Mouse (Mus musculus): ENCODE data around the gene Psmb10. TPM values are rescaled to one million over a fixed set of nuclear protein-coding genes. Genes with fewer than 3 reads are reported as not detected.

Psmb10 gene
- total RNA-seq, 2 experiments from 2014 or later, result 38.9 to 150 TPM

GRCm38 (mm10) chr8:105942542-105942941 lies 4.3 kb upstream of the Psmb10 start:
- ATAC-seq (replicated peaks; ENCODE audit: low FRiP score, low TSS enrichment, poor library complexity, severe bottlenecking), result no peak

- no peak for ATAC-seq (replicated peaks; ENCODE audit: low FRiP score, low TSS enrichment, poor library complexity, severe bottlenecking)
Observed at GRCm38 (mm10) chr8:105942026-105942425, 3.8 kb upstream of the Psmb10 start.

GRCm38 (mm10) chr8:105937496-105938305 lies 543 bp downstream of the Psmb10 start:
- peak; percentile 27 for ATAC-seq (replicated peaks; ENCODE audit: low FRiP score, low TSS enrichment, poor library complexity, severe bottlenecking)

GRCm38 (mm10) chr8:105936866-105937475 lies 1.3 kb downstream of the Psmb10 start:
- peak; percentile 78 for ATAC-seq (replicated peaks; ENCODE audit: low FRiP score, low TSS enrichment, poor library complexity, severe bottlenecking)

- ATAC-seq (replicated peaks; ENCODE audit: low FRiP score, low TSS enrichment, poor library complexity, severe bottlenecking), result no peak
Observed at GRCm38 (mm10) chr8:105935863-105936603, 2.2 kb downstream of the Psmb10 start.

GRCm38 (mm10) chr8:105935105-105935504 lies 3.1 kb downstream of the Psmb10 start:
- no peak for ATAC-seq (replicated peaks; ENCODE audit: low FRiP score, low TSS enrichment, poor library complexity, severe bottlenecking)

GRCm38 (mm10) chr8:105933762-105934161 lies 4.5 kb downstream of the Psmb10 start, which contains the start of gene Ctrl:
Gene Ctrl, minus strand, starts transcription at chr8:105933862.
- no peak for ATAC-seq (replicated peaks; ENCODE audit: low FRiP score, low TSS enrichment, poor library complexity, severe bottlenecking)

GRCm38 (mm10) chr8:105932525-105932924 lies 5.7 kb downstream of the Psmb10 start:
- ATAC-seq (replicated peaks; ENCODE audit: low FRiP score, low TSS enrichment, poor library complexity, severe bottlenecking), result no peak

GRCm38 (mm10) chr8:105931271-105931670 lies 7.0 kb downstream of the Psmb10 start:
- ATAC-seq (replicated peaks; ENCODE audit: low FRiP score, low TSS enrichment, poor library complexity, severe bottlenecking), result no peak

GRCm38 (mm10) chr8:105930602-105931001 lies 7.6 kb downstream of the Psmb10 start:
- peak; percentile 70 for ATAC-seq (replicated peaks; ENCODE audit: low FRiP score, low TSS enrichment, poor library complexity, severe bottlenecking)

GRCm38 (mm10) chr8:105925123-105925522 lies 13.1 kb downstream of the Psmb10 start:
- ATAC-seq (replicated peaks; ENCODE audit: low FRiP score, low TSS enrichment, poor library complexity, severe bottlenecking), result no peak

GRCm38 (mm10) chr8:105919390-105919789 lies 18.9 kb downstream of the Psmb10 start:
- ATAC-seq (replicated peaks; ENCODE audit: low FRiP score, low TSS enrichment, poor library complexity, severe bottlenecking), result no peak

- ATAC-seq (replicated peaks; ENCODE audit: low FRiP score, low TSS enrichment, poor library complexity, severe bottlenecking), result peak; percentile 86
Observed at GRCm38 (mm10) chr8:105900941-105901616, 37.2 kb downstream of the Psmb10 start.

- peak; percentile 90 for ATAC-seq (replicated peaks; ENCODE audit: low FRiP score, low TSS enrichment, poor library complexity, severe bottlenecking)
Observed at GRCm38 (mm10) chr8:105900180-105900940, 37.9 kb downstream of the Psmb10 start, which contains the start of gene Pskh1. Gene Pskh1, plus strand, starts transcription at chr8:105900441.

- ATAC-seq (replicated peaks; ENCODE audit: low FRiP score, low TSS enrichment, poor library complexity, severe bottlenecking), result no peak
Observed at GRCm38 (mm10) chr8:105897801-105898480, 40.3 kb downstream of the Psmb10 start.

GRCm38 (mm10) chr8:105893339-105893738 lies 44.9 kb downstream of the Psmb10 start, which contains the start of gene Nrn1l:
Gene Nrn1l, plus strand, starts transcription at chr8:105893567.
- peak; percentile 66 for ATAC-seq (replicated peaks; ENCODE audit: low FRiP score, low TSS enrichment, poor library complexity, severe bottlenecking)

- 0 out of 2 replicates have a peak, but pooled peaks have one; percentile 21 for ATAC-seq (replicated peaks; ENCODE audit: low FRiP score, low TSS enrichment, poor library complexity, severe bottlenecking)
Observed at GRCm38 (mm10) chr8:105892432-105892831, 45.8 kb downstream of the Psmb10 start.

- no peak for ATAC-seq (replicated peaks; ENCODE audit: low FRiP score, low TSS enrichment, poor library complexity, severe bottlenecking)
Observed at GRCm38 (mm10) chr8:105890870-105891269, 47.4 kb downstream of the Psmb10 start.
